Mouse (Mus musculus) left cerebral cortex, postnatal 36 days (tissue): Measurements from ENCODE around the gene Anks1. TPM values are rescaled to one million over a fixed set of nuclear protein-coding genes. Genes with fewer than 3 reads are reported as not detected.

Experiments used
- DNase-seq, 2 experiments: peaks; one replicate each; pipeline ENCODE4 v3.0.0; 2021 to 2022; ENCODE audit warnings: low spot score in 2 of 2, mixed read lengths in 1 of 2
- intact Hi-C: fragments of 180-260 bp; cut with DNase I; formaldehyde crosslinking; loops from one replicate; pipeline ENCODE4 v1.15.1; 2025
- total RNA-seq, 2 experiments: library from RNA; stranded (reverse); gene quantifications; 2 replicates each; pipeline ENCODE4 v1.2.3; 2021

Anks1 gene
- total RNA-seq, 2 experiments from 2014 or later = 34.5 to 42.3 TPM

- intact Hi-C loops = loop anchor here (5.0 kb wide), 1 partner anchor 60 kb away; no protein-coding TSS in a partner anchor
- no peak for DNase-seq
These were observed 192.8 kb downstream of the Anks1 start for GRCm38 (mm10) chr17:28101902-28102319.

GRCm38 (mm10) chr17:28104416-28104815, 195.3 kb downstream of the Anks1 start:
- intact Hi-C loops = loop anchor here (5.0 kb wide), 1 partner anchor 58 kb away; no protein-coding TSS in a partner anchor

DNA sequence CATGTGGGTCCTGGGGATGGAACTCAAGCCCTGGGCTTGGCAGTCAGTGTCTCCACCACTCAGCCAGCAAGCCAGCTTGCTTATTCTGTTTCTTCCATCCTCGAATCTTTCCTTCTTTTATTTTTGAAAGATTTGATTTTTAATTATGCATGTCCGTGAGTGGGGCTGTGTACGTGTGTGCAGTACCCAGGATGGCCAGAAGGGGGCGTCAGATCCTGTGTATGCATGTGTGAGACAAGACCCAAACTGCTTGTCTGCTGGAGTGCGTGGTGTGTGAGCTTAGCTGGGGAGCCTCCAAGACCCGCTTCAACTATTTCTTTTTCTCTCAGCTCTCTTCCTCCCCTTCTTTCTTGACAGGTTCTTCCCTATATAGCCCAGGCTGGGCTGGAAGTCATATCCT, 197.2 kb downstream of the Anks1 start:
- intact Hi-C loops = no loop called here
- no peak for DNase-seq

More at GRCm38 (mm10) chr17:28104416-28104815, 195.3 kb downstream of the Anks1 start:
- DNase-seq = no peak

GRCm38 (mm10) chr17:28107275-28107674, 198.2 kb downstream of the Anks1 start:
- intact Hi-C loops = no loop called here
- DNase-seq = no peak

DNA sequence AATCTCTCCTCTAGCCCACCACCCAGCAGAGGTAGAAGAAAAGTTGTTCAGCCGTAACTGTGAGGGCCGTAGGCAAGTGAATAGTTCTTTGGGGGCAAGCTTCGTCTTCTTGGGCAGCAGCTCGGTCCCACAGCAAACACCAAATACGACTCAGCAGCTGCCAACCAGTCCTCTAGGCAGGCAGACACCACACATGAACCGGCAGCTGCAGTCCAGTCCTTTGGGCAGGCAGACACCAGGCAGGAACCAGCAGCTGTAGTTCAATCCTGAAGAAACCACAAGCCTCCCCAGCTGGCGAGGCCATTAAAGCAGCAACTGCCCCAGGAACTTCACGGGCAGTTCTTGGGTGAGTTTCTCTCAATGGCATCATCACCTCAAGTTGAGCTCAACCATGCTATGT, 203.2 kb downstream of the Anks1 start:
- intact Hi-C loops = no loop called here
- no peak for DNase-seq

Other genes with a start within 250 kb of the Anks1 start
- under 1 TPM; 0.48 to 0.49 TPM for gene Spdef, start 180.4 kb upstream of the Anks1 start, total RNA-seq
- 100 to 1,000 TPM; 205 to 222 TPM for gene D17Wsu92e, start 88.7 kb upstream of the Anks1 start, total RNA-seq
- gene Snrpc, start 71.2 kb upstream of the Anks1 start, total RNA-seq = 10 to 100 TPM; 49.7 to 53.0 TPM
- 10 to 100 TPM; 15.7 to 24.8 TPM for gene Uhrf1bp1, start 52.9 kb upstream of the Anks1 start, total RNA-seq
- 10 to 100 TPM; 47.2 to 47.7 TPM for gene Taf11, start 538 bp downstream of the Anks1 start, total RNA-seq
- gene Tcp11, start 171.3 kb downstream of the Anks1 start, total RNA-seq = under 1 TPM; 0.54 to 0.59 TPM
- gene Scube3, start 232.8 kb downstream of the Anks1 start, total RNA-seq = 1 to 10 TPM; 1.9 to 2.4 TPM